Mouse (Mus musculus) CH12.LX (cell line): Measurements from ENCODE around the gene Rtp3. TPM values are rescaled to one million over a fixed set of nuclear protein-coding genes. Genes with fewer than 3 reads are reported as not detected.
A peak's percentile ranks its signal among the peaks of the same experiment; 100 is the strongest.

ENCODE experiments used
- DNase-seq: peaks from one replicate; pipeline ENCODE4 v3.0.0-alpha.2; 2013; ENCODE audit errors: extremely low read depth
- H3K27ac ChIP-seq: 2 replicates; pipeline ENCODE4 v1.5.1; 2012; ENCODE audit warnings: low read depth, mild to moderate bottlenecking, control low read depth, moderate library complexity; ENCODE audit not compliant: insufficient read depth
- H3K27me3 ChIP-seq: replicated peaks from 2 replicates; pipeline ENCODE3; 2012; ENCODE audit warnings: inconsistent platforms
- H3K36me3 ChIP-seq, 2 experiments: replicated peaks in 1 of 2; 2 replicates each; pipeline versions ENCODE3 to v1.6.1; 2012; ENCODE audit warnings: inconsistent platforms in 1 of 2, low read length in 1 of 2, mild to moderate bottlenecking in 1 of 2, mixed read lengths in 1 of 2, moderate library complexity in 1 of 2; ENCODE audit not compliant: control insufficient read depth in 1 of 2, insufficient read depth in 1 of 2
- H3K4me1 ChIP-seq, 2 experiments: 2 replicates each; pipeline ENCODE4 v1.6.1; 2012; ENCODE audit warnings: inconsistent platforms in 1 of 2, moderate library complexity in 1 of 2; ENCODE audit not compliant: insufficient read depth in 2 of 2, control insufficient read depth in 1 of 2
- H3K4me2 ChIP-seq: 2 replicates; pipeline ENCODE4 v1.6.1; 2012; ENCODE audit warnings: low read depth, mild to moderate bottlenecking, control low read depth; ENCODE audit not compliant: poor library complexity, insufficient read depth, severe bottlenecking
- H3K4me3 ChIP-seq, 3 experiments: fragments of 150-350 bp in 1 of 3; sonication (generic) in 1 of 3; replicated peaks in 1 of 3; 2 replicates each; pipeline versions ENCODE3 to v1.5.1; 2011 to 2012; ENCODE audit warnings: low read depth in 2 of 3, low read length in 2 of 3, mild to moderate bottlenecking in 2 of 3, moderate library complexity in 2 of 3, control low read depth in 1 of 3, improper control_type of control experiment in 1 of 3, inconsistent platforms in 1 of 3, mixed read lengths in 1 of 3; ENCODE audit not compliant: poor library complexity in 1 of 3
- H3K79me2 ChIP-seq: replicated peaks from 2 replicates; pipeline ENCODE4 v1.6.1; 2012; ENCODE audit warnings: mild to moderate bottlenecking, moderate library complexity; ENCODE audit not compliant: control insufficient read depth, poor library complexity, insufficient read depth, severe bottlenecking; ENCODE audit errors: extremely low read depth
- H3K9ac ChIP-seq: 2 replicates; pipeline ENCODE4 v1.6.1; 2012; ENCODE audit warnings: low read depth, mild to moderate bottlenecking, control low read depth, moderate library complexity; ENCODE audit not compliant: insufficient read depth
- H3K9me3 ChIP-seq: replicated peaks from 2 replicates; pipeline ENCODE3; 2012; ENCODE audit warnings: low read length, inconsistent platforms, mixed read lengths
- BHLHE40 ChIP-seq: IDR thresholded peaks from 2 replicates; pipeline ENCODE4 v1.6.1; 2011; ENCODE audit warnings: mild to moderate bottlenecking, low read depth, low read length, improper control_type of control experiment
- CHD1 ChIP-seq: IDR thresholded peaks from 2 replicates; pipeline ENCODE4 v1.6.1; 2012; ENCODE audit warnings: low read depth, low read length, improper control_type of control experiment, inconsistent platforms
- CHD2 ChIP-seq: IDR thresholded peaks from 2 replicates; pipeline ENCODE4 v1.6.1; 2011; ENCODE audit warnings: low read length, improper control_type of control experiment
- CTCF ChIP-seq, 2 experiments: IDR thresholded peaks in 1 of 2; conservative IDR thresholded peaks in 1 of 2; 2 replicates each; pipeline ENCODE4 v1.5.1; 2011 to 2012; ENCODE audit warnings: low read depth in 2 of 2, low read length in 2 of 2, improper control_type of control experiment in 1 of 2, inconsistent platforms in 1 of 2, mild to moderate bottlenecking in 1 of 2, moderate library complexity in 1 of 2
- ELF1 ChIP-seq: IDR thresholded peaks from 2 replicates; pipeline ENCODE4 v1.6.1; 2014; ENCODE audit warnings: low read depth, mild to moderate bottlenecking, inconsistent platforms, low read length, improper control_type of control experiment
- EP300 ChIP-seq: IDR thresholded peaks from 2 replicates; pipeline ENCODE4 v1.6.1; 2011; ENCODE audit warnings: low read length, improper control_type of control experiment
- GABPA ChIP-seq: IDR thresholded peaks from 2 replicates; pipeline ENCODE4 v1.6.1; 2012; ENCODE audit warnings: low read depth, low read length, improper control_type of control experiment, inconsistent platforms; ENCODE audit not compliant: insufficient replicate concordance
- KAT2A ChIP-seq: IDR thresholded peaks from 2 replicates; pipeline ENCODE4 v1.6.1; 2012; ENCODE audit warnings: low read length, improper control_type of control experiment, inconsistent platforms; ENCODE audit not compliant: insufficient replicate concordance
- MAX ChIP-seq: IDR thresholded peaks from 2 replicates; pipeline ENCODE4 v1.6.1; 2011; ENCODE audit warnings: low read length, improper control_type of control experiment
- MAZ ChIP-seq: IDR thresholded peaks from 2 replicates; pipeline ENCODE4 v1.6.1; 2012; ENCODE audit warnings: low read depth, mild to moderate bottlenecking, inconsistent platforms, low read length, improper control_type of control experiment, moderate library complexity
- MXI1 ChIP-seq: IDR thresholded peaks from 2 replicates; pipeline ENCODE4 v1.6.1; 2011; ENCODE audit warnings: mild to moderate bottlenecking, low read depth, low read length, improper control_type of control experiment
- NRF1 ChIP-seq: IDR thresholded peaks from 2 replicates; pipeline ENCODE4 v1.6.1; 2014; ENCODE audit warnings: low read depth, mild to moderate bottlenecking, inconsistent platforms, low read length, improper control_type of control experiment, moderate library complexity
- PAX5 ChIP-seq: IDR thresholded peaks from 2 replicates; pipeline ENCODE4 v1.6.1; 2012; ENCODE audit warnings: low read length, inconsistent platforms, mixed read lengths
- POLR2AphosphoS2 ChIP-seq: IDR thresholded peaks from 2 replicates; pipeline ENCODE4 v1.6.1; 2011; ENCODE audit warnings: low read depth, low read length, improper control_type of control experiment
- RAD21 ChIP-seq: IDR thresholded peaks from 2 replicates; pipeline ENCODE4 v1.6.1; 2011; ENCODE audit warnings: low read depth, mild to moderate bottlenecking, low read length, improper control_type of control experiment, moderate library complexity
- SMC3 ChIP-seq: IDR thresholded peaks from 2 replicates; pipeline ENCODE4 v1.6.1; 2011; ENCODE audit warnings: low read depth, low read length, improper control_type of control experiment
- TBP ChIP-seq: conservative IDR thresholded peaks from 2 replicates; pipeline ENCODE4 v1.6.1; 2011; ENCODE audit warnings: low read depth, low read length, improper control_type of control experiment
- TCF12 ChIP-seq: IDR thresholded peaks from 2 replicates; pipeline ENCODE4 v1.6.1; 2014; ENCODE audit warnings: low read depth, mild to moderate bottlenecking, inconsistent platforms, low read length, improper control_type of control experiment
- UBTF ChIP-seq: IDR thresholded peaks from 2 replicates; pipeline ENCODE4 v1.6.1; 2012; ENCODE audit warnings: low read depth, mild to moderate bottlenecking, inconsistent platforms, low read length, improper control_type of control experiment, moderate library complexity
- USF1 ChIP-seq: IDR thresholded peaks from 2 replicates; pipeline ENCODE4 v1.6.1; 2014; ENCODE audit warnings: low read depth, mild to moderate bottlenecking, inconsistent platforms, low read length, improper control_type of control experiment
- USF2 ChIP-seq: conservative IDR thresholded peaks from 2 replicates; pipeline ENCODE4 v1.6.1; 2011; ENCODE audit warnings: low read depth, low read length, improper control_type of control experiment
- ZC3H11A ChIP-seq: IDR thresholded peaks from 2 replicates; pipeline ENCODE4 v1.6.1; 2012; ENCODE audit warnings: low read depth, mild to moderate bottlenecking, inconsistent platforms, low read length, improper control_type of control experiment
- ZMIZ1 ChIP-seq: IDR thresholded peaks from 2 replicates; pipeline ENCODE4 v1.6.1; 2012; ENCODE audit warnings: low read depth, mild to moderate bottlenecking, inconsistent platforms, low read length, improper control_type of control experiment
- ZNF384 ChIP-seq: IDR thresholded peaks from 2 replicates; pipeline ENCODE4 v1.6.1; 2012; ENCODE audit warnings: low read depth, low read length, improper control_type of control experiment, inconsistent platforms
- dilution Hi-C: fragments of 300-500 bp; cut with MboI; formaldehyde crosslinking; loops from 2 replicates; pipeline ENCODE4 v1.14.3; 2020; ENCODE audit warnings: low sequenced_read_pairs; ENCODE audit not compliant: extremely low pct_unique_long_range_greater_than_20kb, extremely low pct_ligation_motif_present
- in situ Hi-C: fragments of 300-500 bp; cut with MboI; formaldehyde crosslinking; loops from 3 replicates; pipeline ENCODE4 v1.14.3; 2019; ENCODE audit warnings: low sequenced_read_pairs, low pct_ligation_motif_present, low pct_unique_long_range_greater_than_20kb, mixed read lengths
- polyA plus RNA-seq: library from polyadenylated mRNA; unstranded; fragments of >175 nt; gene quantifications from 2 replicates; pipeline ENCODE4 v1.2.1, GENCODE M21; 2012; ENCODE audit warnings: low read depth; ENCODE audit not compliant: insufficient read length
- total RNA-seq, 2 experiments: library from RNA; depleted of rRNA; stranded (reverse); fragments of 300-350 nt in 1 of 2; fragments of >200 nt in 1 of 2; gene quantifications; 2 replicates each; pipeline ENCODE4 v1.2.3; 2012 to 2014

The Rtp3 gene
- total and polyA plus RNA-seq, 3 experiments = not detected

GRCm38 (mm10) chr9:110953550-110954461, 36.6 kb downstream of the Rtp3 start:
- H3K4me2 ChIP-seq = peak overlapping the region; percentile 44; the same call in 1 of the 2 replicates
- TF ChIP-seq BHLHE40 (no peak), CHD1 (no peak), USF1 (no peak), USF2 (no peak), GABPA (no peak), PAX5 (no peak), NRF1 (peak; percentile 1; the same call in 1 of the 2 replicates), MXI1 (no peak), CHD2 (no peak), EP300 (no peak), POLR2AphosphoS2 (no peak), CTCF (conservative IDR thresholded peaks at IDR 0.05 in 1 of 2, IDR thresholded peaks at IDR 0.05 in 1 of 2; ENCODE audit: low read depth in 2 of 2, low read length in 2 of 2) (peak in 1 of 2 experiments; percentile 60; a peak in 2 of 4 replicates), KAT2A (no peak), SMC3 (peak; percentile 27), UBTF (no peak), MAZ (no peak), ZNF384 (no peak), TCF12 (no peak), ZC3H11A (no peak), TBP (no peak), ELF1 (no peak), MAX (0 out of 2 replicates have a peak, but pooled peaks have one; percentile 19), RAD21 (peak; percentile 29), ZMIZ1 (no peak)
- peak; percentile 26 for DNase-seq
- H3K27me3 ChIP-seq = no peaks in the 10 kb centered on the region
- 0 out of 4 replicates have a peak, but pooled peaks cover 0 to 2% of the 10 kb centered on the region in 2 experiments for H3K4me1 ChIP-seq
- dilution Hi-C loops (no loop called here), in situ Hi-C loops (no loop called here)
- no peaks in the 10 kb centered on the region for H3K79me2 ChIP-seq
- H3K27ac ChIP-seq = no peak overlapping the region
- no peaks in the 10 kb centered on the region for H3K36me3 ChIP-seq
- peaks cover 2% of the 10 kb centered on the region for H3K9me3 ChIP-seq
- peak overlapping the region in 2 of 3 experiments; percentile 20 to 46 for H3K4me3 ChIP-seq
- no peak overlapping the region for H3K9ac ChIP-seq
